Mouse (Mus musculus): ENCODE measurements around the gene Dock11.
A peak's percentile ranks its signal among the peaks of the same experiment; 100 is the strongest.

The Dock11 gene

GRCm38 (mm10) chrX:35888087-35888895 is at the start of gene Dock11:
Dock11 (plus strand) TSS chrX:35888832.
- DNase-seq, result peak; percentile 30

- DNase-seq, result no peak
Measured at GRCm38 (mm10) chrX:35879703-35880102, 8.9 kb upstream of the Dock11 start.

GRCm38 (mm10) chrX:35888945-35889799 is 540 bp downstream of the Dock11 start:
- DNase-seq, result peak; percentile 4

- DNase-seq, result no peak
Measured at GRCm38 (mm10) chrX:35889800-35890106, 1.1 kb downstream of the Dock11 start.

- no peak for DNase-seq
Measured at GRCm38 (mm10) chrX:35891534-35892125, 3.0 kb downstream of the Dock11 start.

DNA sequence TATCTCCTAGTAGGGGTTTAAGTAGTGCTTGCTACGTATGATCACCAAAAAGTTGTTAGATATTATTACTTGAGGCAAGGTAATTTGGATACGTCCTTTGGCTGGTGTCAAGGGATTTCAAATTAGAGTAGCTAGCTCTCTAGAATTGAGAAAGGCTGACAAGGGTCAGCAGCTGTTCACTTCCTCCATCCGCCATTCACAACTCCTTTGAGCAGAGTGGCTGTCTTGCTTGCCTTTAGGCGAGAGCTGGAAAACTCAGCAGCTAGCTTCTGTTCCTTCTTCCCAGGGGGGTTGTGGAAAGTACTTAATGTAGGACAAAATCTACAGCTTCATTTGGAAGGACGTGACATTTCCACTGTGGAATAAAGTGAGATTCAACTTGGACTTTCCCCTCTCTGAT is 3.7 kb downstream of the Dock11 start:
- DNase-seq, result no peak

GRCm38 (mm10) chrX:35897648-35898500 is 9.2 kb downstream of the Dock11 start:
- no peak for DNase-seq

DNA sequence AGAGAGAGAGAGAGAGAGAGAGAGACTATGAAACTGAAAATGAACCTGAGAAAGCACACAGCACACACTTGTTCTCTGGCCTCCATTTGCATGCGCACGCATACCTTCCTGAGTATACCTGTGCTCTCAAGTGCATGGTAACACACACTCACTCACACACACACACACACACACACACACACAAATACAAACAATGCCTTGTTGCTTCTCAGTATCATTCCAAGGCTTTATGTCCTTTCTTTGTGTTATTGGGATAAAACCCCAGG is 9.8 kb downstream of the Dock11 start:
- DNase-seq, result no peak

DNA sequence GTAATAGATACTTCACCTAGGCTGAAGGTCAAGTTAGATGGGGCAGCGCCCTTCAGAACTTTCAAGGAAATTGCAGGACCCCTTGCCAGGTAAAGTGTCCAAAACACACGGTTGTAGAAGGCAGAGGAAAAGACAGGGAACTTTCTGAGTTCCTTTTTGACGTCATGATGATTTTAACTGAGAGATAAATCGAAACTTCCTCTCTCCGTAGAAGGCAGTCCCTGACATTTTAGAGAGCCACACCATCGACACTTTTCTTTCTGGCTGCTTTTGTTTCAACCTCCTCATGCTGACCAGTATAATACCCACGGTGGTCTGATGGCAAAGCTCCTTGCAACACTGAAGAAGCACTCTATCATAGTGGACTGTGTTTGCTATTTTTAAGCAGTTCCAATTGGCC is 15.7 kb downstream of the Dock11 start:
- DNase-seq, result no peak

DNA sequence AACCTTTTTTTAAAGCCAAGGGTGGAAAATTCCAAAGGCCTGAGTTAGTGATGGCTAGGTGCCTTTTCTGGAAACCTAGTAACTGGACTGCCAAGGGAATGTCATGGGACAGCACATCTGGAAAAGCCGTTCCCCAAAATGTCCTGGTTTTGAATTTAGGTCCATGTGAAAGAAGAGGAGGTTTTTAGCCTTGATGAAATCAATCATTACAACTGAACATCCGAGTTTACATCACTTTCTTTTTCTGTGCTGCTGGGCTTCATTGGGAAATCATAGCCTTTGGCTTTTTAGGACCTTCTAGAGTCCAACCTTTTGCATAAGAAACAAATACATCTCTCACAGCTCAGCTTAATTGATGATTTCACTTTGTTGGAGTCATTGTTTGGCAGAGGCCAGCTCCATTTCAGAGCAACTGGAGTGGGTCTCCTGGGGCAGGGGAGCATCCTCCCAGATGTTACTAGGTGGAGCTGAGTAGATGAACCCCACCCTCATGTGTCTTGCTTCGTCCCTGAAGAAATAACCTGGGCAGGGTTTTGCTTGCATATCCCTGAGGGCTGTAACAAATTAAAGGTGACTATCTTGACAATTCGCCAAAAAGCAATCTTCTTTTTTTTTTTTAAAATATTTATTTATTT is 18.2 kb downstream of the Dock11 start:
- DNase-seq, result no peak

GRCm38 (mm10) chrX:35919558-35919957 is 30.9 kb downstream of the Dock11 start:
- DNase-seq, result no peak

- no peak for DNase-seq
Measured at GRCm38 (mm10) chrX:35920096-35920607, 31.5 kb downstream of the Dock11 start.

GRCm38 (mm10) chrX:35921922-35922321 is 33.3 kb downstream of the Dock11 start:
- DNase-seq, result no peak

DNA sequence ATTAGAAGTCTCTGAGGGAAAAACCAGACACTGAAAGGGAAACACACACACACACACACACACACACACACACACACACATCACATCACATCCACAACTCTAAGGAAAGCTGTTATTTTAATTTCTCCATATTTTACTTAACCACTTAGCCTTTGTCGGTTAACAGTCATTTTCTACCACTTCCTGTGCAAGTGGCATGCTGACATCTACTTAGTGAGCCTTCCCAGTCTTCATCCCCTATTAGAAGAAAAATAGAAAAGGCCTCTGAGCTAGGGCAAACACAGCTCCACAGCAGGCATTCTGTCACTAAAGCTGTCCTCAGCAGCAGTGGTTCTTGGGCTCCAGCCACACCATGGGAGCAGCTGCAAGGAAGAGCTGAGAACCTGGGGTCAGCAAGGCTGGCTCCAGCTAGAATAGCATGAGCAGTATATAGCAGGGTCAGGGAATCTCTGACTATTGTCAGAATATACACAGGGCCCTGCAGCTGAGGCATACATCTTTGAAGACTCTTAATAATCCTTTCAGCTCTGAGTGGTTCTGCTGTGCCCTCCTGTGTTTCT is 36.2 kb downstream of the Dock11 start:
- DNase-seq, result no peak

DNA sequence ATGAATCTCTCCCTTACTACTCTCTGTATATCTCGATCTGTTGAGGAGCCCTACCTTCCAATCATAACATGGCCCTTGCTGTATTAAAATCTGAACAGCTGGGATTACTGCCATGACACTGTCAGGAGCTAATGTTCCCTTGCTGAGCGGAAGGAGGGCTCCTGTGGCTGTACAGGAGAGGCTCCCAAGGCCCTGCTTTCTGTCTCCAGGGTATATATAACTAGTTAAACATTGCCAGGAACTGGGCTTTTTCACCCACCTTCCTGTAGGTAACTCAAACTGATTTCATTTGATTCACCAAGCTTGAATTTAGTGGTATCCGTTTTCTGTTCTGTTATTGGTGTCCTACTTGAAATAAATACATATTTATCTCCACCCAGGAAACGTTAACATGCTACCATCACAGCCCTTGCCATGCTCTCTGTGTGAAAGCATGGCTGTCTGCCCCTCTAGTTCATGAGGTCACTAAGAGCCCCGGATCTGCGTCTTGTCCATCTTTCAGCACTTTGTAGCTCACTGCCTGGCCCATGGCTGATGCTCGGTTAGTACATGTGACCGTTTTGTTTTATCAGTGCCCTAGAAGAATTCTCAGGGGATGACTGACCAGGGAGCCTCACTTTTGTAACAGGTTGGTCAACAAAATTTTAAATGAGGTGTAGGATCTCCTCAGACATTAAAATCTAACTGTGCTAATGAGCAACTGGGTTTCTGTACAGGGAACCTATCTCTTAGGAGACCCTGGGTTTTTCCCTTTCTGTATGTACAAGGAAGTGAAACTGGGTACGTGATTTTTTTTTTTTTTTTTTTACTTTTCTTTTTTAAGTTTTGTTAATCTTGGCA is 41.7 kb downstream of the Dock11 start:
- DNase-seq, result no peak

DNA sequence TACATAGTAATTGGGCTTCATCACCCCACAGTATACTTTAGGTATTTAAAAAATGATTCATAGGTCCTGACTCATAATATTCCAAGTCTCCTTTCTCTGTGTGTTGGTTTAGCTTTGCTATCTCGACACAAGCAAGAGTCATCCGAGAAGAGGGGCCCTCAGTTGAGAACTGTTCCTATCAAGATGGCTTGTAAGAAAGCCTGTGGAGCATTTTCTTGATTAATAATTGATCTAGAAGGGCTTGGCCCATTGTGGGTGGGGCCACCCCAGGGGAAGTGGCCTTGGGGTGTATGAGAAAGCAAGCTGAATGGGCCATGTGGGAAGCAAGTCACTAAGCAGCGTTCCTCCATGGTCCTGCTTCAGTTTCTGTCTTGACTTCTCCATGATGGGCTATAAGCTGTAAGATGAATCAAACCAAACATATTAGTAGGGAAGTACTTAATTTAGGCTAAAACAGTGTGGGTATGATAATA is 42.3 kb downstream of the Dock11 start:
- no peak for DNase-seq

GRCm38 (mm10) chrX:35931945-35932344 is 43.3 kb downstream of the Dock11 start:
- no peak for DNase-seq

DNA sequence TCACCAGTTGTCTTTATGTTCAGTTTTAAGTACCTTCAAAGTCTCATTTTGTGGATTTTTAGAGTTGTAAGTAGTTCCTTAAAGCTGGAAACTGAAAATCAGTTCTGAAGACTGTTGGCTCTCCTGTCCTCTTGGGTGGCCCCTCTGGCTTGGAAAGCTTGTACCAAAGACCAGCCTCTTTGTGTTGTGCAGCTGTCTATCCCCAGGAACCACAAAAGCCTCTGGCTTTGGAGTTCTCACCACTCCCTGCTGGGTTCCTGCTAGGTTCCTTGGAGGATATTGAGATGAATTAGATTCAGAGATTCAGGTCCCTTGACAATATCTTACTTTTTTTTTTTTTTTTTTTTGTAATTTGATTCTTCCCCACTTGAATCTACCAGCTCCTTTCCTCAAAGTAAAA is 44.3 kb downstream of the Dock11 start:
- DNase-seq, result no peak

GRCm38 (mm10) chrX:35938112-35938511 is 49.5 kb downstream of the Dock11 start:
- DNase-seq, result no peak

DNA sequence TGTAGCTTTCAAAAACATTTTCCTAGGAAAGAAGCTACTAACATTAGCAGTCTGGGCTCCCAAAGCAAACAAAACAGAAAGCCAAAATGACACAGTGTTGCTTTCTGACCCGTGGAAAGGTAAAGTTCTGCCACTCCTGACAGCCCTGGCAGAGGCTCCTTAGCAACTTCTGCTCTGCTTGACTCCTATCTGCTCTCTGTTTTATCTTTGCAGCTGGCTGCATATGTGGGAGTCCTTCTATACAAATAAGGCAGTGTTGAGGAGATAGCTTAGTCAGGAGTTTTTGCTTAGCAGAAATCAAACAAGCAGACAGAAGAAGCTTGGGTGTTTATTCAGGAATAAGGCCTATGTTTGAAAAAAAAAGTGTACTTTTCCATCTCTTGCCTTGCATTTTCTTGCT is 57.8 kb downstream of the Dock11 start:
- no peak for DNase-seq

DNA sequence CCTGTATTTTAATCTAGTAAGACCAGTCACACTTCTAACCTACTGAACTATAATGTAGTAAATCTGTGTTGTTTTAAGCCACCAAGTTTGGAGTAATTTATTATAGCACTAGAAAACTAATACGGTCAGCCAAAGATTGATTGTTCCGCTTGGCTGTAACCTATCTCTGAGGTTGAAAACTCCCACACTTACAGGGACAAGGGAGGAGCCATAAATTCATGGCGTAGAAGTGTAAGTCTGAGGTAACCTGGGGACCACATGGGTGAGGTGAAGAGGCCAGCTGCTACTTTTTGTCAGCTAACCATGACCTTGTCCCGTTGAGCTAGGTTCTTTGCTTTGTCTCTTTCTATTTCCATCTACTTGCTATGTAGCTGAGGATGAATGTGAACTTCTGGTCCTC is 61.5 kb downstream of the Dock11 start:
- DNase-seq, result no peak

All from cerebellum, adult 9-10 months (tissue).